Mouse (Mus musculus) adrenal gland (tissue): ENCODE measurements around the gene Ugt1a5.
"Not testable (repeated sequence)": the region's sequence is repeated elsewhere in the genome, so short reads cannot be mapped to it uniquely, and the experiment has no call there.

Source experiments
- intact Hi-C: fragments of 180-260 bp; cut with DNase I; formaldehyde crosslinking; loops from one replicate; pipeline ENCODE4 v1.15.1; 2025

The Ugt1a5 gene

DNA sequence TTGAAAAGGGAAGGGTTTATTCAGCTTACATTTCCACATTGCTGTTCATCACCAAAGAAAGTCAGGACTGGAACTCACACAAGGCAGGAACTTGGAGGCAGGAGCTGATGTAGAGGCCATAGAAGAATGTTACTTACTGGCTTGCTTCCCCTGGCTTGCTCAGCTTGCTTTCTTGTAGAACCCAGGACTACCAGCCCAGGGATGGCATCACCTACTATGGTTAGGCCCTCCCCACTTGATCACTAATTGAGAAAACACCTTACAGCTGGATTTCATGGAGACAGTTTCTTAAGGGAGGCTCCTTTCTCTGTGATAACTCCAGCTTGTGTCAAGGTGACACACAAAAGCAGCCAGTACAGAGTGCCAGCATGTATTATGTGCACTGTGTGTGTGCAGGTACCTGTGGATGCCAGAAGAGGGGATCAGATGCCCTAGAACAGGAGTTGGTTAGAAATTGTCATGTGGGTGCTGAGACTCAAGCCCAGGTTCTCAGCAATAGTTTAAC is 57.3 kb downstream of the Ugt1a5 start:
- intact Hi-C loops: not testable (repeated sequence)

DNA sequence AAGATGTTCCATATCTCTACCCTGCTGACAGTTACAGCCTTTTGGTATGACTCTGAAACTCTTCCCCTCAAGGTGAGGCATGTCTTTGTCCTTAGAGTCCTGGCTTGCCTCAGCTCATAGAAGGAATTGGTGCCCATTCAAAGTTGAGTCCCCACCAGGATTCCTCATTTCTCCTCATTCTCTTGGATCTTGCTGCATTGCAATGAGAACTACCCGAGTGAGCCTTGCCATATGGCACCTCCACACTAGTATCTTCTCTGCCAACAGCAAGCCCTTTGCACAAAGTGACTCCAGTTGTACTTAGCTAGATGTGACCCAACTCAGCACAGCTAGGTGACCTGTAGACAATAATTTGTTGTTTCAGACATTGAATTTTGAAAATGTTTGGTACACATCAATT is 57.8 kb downstream of the Ugt1a5 start:
- intact Hi-C loops: no loop called here

DNA sequence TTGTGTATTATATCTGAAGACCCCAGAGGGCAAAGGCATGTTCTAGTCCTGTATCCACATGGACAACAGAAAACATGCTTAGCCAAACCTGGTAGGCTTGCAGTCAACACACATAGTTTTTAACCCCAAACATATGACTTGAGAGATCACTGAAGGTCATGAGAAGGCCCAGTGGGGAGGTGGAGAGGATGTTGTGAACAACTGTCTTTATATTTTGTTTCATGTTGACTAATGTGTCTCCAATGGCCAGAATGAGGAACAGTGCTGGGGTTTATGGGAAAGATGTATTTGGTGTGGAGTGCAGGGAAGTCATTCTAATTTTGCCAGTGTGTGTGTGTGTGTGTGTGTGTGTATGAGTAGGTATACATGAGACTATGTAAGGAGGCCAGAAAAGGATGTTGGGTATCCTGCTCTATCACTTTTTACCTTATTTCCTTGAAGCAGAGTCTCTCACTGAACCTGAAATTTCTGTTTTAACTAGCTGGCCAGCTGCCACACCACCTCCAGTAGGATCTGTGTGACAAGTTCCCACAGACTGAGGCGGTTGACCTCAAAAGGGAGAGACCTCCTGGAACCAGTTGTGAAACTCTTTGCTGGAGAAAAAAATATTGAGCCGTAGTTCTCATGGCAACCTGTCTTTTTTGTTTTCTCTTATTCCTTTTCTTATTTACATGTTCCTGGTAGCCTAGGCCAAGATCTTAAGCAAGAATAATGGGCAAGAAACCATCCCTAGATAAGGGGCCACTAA is 58.4 kb downstream of the Ugt1a5 start:
- intact Hi-C loops: no loop called here

DNA sequence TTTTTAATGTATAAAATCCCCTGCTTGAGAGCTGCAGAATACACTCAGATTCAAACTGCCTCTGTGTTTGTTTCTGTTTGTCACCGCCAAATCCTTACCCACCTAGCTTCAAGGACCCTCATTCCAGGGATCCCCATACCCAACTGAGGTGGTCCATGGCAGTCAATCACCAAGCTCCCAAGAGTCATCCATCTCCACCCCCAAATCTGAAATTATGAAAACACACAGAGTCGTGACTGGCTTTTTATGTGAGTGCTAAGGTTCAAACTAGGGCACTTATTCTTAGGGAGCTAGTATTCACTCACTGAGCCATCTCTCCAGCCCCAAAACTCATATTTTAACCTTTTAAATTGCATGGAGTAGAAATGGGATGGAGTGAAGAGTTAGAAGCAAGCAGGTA is 59.5 kb downstream of the Ugt1a5 start:
- intact Hi-C loops: not testable (repeated sequence)

DNA sequence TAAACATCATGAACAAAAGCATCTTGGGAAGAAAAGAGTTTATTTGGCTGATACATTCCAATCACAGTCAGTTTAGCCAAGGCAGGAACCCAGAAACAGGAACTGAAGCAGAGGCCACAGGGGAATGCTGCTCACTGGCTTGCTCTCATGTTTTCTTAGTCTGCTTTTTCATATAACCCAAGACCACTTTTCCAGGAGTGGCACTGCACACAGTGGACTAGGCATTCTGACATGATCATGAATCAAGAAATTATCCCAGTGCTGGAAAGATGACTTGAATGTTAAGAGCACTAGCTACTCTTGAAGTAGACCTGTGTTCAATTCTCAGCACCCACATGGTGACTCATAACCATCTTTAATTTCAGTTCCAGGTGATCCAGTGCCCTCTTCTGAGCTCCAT is 59.9 kb downstream of the Ugt1a5 start:
- intact Hi-C loops: no loop called here

DNA sequence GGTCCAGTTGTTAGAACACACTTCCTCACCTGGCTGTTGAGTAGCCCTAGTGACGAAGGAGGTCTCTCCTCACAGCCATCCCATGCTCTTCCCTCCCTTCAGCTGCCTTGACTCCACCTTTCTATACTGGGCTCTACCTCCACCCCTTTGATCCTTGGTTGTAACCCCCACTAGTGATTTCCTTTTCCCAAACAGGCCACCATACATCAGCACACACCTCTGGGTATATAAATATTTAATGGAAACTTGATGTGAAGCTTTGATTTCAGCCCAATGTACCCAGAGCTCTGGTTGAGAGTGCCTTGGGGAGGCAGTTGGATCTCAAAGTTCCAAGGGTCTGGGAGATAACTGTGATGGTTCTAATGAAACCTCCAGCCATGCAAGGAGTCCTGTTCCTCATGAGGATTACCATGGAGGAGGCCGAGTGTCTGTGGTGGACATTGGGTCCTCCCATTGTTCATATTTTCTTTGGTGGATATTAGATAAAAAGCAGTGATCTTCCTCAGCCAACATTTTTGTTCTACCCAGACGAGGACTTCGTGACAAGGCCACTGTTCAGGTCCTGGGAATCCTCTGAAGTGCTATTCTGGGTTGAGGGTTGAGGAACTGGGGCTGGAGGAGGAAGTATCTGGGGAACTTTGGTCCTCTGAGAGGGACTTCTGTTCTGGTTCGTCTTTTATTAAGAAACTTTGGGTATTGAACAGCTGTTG is 61.0 kb downstream of the Ugt1a5 start, which contains the start of gene Mroh2a:
Mroh2a (plus strand) TSS at position 317 of the 710 bp plus-strand sequence.
- intact Hi-C loops: no loop called here

DNA sequence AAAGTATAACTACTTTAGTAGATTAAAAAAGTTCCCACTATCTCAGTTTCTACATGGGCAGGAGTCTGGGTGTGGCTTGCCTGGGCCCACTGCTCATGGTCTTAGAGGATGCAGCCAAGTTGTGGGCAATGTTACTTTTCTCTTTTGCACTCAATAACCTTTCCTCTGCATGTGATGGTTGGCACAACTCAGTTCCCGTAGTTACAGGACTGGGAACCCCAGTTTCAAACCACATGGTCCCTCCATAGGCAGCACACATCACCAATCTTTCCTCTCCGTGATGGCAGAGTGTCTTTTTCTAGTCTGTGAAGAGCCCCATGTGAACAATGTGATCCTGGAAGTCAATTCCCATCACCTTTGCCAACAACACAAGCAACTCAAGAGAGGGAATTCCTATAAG is 61.7 kb downstream of the Ugt1a5 start:
- intact Hi-C loops: no loop called here

DNA sequence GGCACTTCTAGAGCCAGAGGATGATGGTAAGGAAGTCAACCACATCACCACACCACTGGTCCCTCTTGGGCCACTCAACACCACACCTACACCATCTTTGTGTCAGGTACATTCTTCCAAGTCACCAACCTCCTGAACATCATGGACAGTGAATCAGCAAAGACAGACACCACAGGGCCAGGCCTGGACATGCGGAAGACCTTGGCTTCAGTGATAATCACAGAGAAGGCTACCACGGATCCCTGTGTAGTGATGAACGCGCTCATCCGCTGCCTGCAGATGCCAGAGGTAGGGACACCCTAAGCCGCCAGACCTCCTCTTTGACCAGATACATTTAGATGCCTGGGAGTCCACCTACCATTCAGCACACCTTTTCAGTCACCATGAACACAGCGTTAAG is 62.3 kb downstream of the Ugt1a5 start:
- intact Hi-C loops: no loop called here

DNA sequence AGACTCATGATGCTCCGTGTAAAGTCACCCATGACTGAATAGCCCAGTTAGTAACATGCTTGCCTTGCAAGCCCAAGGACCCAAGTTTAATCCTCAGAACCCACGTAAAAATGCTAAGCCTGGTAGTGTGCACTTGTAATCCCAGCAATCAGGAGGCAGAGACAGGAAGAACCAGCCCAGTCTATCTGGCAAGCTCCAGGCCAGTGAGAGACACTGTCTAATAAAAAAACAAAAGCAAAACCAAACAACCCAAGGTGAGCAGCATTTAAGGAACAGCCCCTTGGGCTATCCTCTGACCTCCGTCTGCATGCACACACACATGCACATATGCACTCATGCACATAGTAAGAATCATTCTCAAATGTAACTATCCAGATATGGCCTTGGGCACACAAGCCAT is 63.8 kb downstream of the Ugt1a5 start:
- intact Hi-C loops: no loop called here

DNA sequence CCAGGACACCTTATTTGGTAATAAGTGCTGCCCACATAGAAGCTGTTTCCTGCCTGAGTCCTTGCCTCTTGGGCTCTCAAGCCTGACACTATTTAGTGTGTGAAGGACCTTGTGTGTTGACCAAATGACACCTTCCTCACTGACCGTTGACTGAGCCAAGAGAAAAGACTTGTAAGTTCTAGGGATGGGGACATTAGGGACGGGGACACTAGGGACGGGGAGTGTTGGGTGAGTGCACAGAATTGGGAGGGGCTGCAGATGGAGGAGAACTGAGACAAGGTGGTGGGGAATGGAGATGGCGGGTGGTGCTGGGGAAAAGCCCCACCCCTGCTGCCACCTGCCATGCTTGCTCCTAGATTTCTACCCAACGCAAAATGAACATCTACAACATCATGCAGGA is 64.2 kb downstream of the Ugt1a5 start:
- intact Hi-C loops: no loop called here

DNA sequence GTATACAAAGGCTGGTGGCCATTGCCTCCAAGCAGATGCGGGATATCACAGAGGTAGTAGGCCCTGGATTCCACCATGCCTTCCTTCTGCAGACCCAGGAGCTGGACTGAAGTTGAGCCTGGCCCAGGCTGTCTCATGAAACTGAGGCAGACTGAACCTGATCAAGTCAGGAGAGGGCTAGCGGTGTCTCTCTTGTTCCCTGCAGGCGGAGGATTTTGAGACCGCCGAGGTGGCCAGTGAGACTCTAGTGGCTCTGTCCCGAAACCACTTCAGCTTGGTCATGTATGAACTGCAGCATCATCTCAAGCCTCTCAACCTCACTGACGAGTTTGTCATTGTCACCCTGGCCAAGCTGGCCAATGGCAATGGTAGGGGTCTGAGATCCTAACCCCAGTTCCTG is 64.6 kb downstream of the Ugt1a5 start:
- intact Hi-C loops: no loop called here

DNA sequence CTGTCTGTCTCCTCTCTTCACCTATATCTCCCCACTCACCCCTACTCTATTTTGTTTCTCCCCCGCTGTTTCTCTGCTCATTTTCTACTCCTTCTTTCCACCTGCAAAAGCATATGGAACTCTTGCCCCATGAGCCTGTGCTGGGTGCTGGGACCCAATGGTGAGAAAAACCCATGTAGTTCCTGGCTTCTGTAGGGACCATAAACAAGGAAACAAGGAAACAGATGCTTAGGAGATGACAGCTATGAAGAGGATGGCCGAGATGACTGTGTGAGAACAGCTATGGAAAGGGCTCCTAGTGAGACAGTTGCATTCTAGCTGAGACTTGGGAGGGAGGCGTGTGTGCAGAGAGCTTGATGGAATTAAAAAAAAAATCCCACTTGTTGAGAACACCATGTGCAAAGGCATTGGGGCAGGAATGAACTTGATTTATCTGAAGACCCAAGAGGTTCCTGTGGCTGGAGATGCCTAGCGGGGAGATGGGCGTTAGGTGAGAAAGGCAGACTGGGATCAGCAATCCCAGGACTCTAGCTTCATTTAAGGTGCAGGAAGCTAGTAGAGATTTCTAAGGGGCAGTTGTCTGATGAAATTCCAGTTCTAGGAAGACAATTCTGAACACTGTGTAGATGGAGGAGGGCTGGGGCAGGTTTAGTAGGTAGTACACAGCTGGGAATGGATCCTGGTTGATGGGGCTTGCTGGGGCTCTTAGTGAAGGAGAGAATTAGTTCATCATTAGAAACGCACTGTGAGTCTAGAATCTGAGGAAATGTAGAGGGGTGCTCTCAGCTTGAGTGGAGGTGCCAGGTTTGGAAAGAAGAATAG is 65.4 kb downstream of the Ugt1a5 start:
- intact Hi-C loops: no loop called here

DNA sequence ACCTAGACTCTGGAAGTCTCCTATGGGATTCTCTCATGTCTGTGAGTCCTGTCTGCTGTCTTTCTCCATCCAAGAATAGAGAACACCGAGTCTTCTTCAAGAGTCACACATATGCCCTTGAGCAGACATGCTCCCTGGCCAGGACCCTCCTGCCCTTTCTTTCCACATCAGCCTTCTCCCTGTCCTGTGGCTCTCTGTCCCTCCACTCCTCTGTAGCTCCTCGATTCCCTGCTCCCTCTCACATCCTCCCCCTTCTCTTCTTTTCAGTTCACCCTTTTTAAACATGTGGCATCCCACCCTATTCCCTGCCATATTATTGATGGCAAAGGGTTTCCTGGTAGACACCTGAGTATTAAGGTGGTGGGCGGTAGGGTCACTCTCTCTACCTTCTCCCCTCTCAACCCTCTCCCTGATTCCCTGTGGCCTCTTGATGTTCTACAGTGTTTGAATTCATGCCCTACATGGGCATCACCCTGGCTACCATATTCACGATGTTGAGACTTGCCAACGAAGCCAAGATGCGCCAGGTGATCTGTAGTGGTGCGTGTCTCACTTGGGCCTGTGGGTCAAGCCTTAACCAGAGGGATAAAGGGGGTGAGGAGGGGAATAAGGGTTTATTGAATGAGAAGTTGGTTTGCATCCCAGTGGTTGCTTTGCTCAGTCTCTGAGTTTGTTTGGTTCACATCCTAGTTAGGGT is 66.1 kb downstream of the Ugt1a5 start:
- intact Hi-C loops: no loop called here

DNA sequence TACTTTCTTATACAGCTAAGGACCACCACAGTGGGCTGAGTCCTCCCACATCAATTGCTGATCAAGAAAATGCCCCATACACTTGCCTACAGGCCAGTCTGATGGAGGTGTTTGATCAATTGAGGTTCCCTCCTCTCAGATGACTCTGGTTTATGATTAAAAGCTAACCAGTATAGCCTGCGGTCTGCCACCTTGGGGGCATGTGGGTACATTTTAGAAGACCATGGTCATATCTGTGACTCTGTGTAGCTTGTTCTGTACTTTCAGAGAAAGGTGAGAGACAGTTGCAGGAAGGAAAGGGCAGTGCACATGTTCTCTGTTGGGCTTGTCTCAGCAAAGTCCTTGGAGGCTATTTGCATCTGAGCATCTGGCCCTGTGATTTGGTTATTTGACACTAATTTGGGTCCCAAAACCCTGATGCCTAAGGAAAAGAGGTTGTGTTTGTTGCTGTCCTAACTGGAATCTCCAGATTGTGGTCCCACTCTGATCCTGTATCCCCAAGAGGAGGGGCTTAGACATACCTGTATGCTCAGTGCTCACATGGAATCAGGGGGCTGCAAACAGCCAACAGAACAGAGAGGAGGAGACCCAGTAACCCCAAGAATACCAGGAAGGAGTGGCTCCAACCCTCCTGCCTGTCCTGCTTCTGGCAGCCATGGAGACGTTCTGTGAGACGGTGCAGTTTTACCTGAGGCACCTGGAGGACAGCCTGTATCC is 67.0 kb downstream of the Ugt1a5 start:
- intact Hi-C loops: no loop called here

DNA sequence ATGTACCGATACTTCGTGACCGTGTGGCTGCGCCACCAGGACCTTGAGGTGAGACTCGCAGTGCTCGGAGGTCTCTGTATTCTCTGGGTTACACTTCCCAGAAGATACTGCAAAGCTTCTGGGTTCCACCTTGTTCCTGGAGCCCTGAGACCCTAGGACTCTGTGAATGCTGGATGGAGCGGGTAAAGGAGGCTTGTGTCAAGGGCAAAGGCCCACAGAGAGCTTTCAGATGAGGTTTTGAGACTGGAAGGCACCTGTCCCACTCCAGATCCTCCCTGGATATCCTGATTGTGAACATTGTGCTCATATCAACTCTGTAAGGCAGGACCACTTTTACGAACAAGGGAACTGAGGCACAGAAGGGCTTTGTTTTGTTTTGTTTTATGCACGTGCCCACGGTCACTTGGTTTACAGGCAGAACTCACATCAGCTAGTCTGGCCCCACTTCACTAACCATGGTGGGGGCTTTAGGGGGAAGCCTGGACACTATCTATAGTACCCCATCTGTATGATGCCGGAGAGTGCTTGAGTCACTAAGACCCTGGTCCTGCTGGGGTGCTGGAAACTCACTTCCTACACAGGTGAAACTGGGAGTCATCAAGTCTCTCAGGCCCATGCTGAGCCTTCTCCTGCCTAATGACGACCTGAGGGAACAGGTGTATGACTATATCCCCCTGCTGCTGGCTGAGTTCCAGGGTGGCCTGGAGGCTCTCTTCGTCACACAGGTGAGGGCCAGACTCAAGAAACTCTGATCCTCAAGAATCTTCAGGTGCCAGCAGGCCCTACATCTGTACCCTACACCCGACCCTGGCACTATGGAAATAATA is 67.8 kb downstream of the Ugt1a5 start:
- intact Hi-C loops: no loop called here

DNA sequence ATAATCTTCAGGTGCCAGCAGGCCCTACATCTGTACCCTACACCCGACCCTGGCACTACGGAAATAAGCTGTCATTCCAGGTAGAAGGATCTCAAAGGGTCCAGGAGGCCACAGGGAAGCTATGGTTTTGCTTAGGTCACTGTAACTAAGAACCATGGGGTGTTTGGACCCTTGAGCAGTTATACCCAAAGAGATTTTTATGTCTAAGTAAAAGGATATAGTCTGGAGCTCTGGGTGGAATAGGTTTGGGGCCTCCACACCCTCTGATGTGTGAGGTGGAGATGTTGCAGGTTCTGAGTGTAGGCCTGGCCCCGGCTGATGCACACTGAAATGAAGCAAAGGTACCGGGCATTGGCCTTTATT is 68.4 kb downstream of the Ugt1a5 start:
- intact Hi-C loops: no loop called here

DNA sequence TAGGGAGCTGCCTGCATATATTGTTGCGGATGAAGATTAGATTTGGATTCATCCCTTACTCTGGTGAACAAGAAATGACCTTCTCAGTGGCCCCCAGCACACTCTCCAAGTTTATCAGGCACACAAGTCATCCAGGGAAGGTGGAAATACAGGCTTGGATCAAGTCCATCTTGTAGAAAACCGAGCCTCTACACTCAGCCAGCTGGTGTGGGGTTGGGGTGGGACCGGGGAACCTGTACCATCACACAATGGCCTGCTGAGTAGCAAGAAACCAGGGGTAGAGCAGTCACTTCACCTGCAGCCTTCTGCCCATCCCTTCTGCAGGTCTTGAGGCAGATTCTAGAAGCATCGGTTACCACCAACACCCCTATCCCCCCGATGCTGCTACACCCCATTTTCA is 68.8 kb downstream of the Ugt1a5 start:
- intact Hi-C loops: no loop called here

DNA sequence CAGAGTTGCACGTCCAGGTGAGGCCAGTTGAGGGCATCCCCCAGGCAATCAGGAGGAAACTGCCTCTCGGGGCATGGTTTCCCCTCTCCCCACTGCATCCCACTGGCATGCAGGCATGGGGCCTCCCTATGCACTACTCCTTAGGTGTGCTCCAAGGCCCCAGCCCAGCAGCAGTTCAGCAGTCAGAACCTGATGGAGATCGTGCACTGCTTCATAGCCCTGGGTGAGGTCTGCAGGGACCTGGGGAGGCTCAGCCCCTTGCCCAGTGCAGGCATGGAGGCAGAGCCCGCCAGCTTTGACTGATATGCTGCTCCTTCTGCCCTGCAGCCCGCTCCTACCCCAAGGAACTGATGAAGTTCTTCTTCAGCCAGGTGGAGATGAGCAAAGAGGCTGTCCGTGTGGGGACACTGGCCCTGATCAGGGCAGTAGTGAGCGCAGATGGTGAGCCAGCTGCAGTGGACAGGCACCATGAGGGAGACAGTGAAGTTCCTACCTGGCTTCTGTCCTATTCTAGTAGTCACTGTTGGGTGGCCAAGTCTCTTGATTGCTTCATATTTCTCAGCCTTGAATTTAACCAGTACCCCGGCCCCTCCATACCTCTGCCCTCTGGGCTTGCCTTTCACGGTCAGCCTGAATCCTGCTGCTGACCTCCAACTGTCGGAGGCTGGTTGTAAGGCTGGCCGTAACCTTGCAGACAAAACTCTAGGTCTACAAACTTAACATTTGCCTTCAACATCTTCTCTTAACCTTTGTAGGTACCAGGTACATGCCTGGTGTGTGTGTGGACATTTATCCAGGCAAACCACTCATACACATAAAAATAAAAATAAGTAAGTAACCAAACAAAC is 69.5 kb downstream of the Ugt1a5 start:
- intact Hi-C loops: no loop called here

DNA sequence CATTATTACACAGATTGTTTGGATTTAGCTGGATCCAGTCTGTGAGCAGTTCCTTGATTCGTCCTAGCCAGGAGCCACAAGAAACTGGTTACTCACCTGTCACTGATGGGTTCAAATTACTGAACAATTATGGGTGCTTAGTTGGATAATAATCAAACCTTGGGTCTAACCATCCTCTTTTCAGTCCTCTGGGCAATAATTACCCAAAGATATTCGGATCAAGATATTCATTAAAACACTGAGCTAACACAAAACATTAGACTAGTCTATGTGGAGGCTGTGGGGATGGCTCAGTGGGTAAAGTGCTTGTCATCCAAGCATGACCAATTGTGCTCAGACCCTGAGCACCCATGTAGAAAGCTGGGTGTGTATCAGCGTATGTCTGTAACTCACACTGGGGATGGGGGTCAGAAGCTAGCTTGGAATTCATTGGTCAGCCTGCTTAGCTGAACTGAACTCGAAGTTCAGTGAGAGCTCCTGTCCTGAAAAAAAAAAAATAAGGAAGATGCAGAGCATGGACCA is 70.1 kb downstream of the Ugt1a5 start:
- intact Hi-C loops: no loop called here
